Mouse (Mus musculus) cerebellum, adult 2 months (tissue): ENCODE measurements around the gene Med13l.

Experiments used
- CTCF ChIP-seq: fragments of 200-500 bp; IDR thresholded peaks from 2 replicates; pipeline ENCODE4 v1.5.1; 2011; ENCODE audit warnings: low read depth, mild to moderate bottlenecking, control low read depth, low read length, moderate library complexity, borderline replicate concordance; ENCODE audit not compliant: insufficient read depth
- POLR2A ChIP-seq: fragments of 200-500 bp; IDR thresholded peaks from 2 replicates; pipeline ENCODE4 v1.6.1; 2011; ENCODE audit warnings: low read length, control low read depth, borderline replicate concordance; ENCODE audit not compliant: insufficient read depth

- peak; percentile 98 for TF ChIP-seq CTCF
- no peak for TF ChIP-seq POLR2A
These were observed 221.1 kb downstream of the Med13l start for GRCm38 (mm10) chr5:118781598-118781997.
